Mouse (Mus musculus): ENCODE measurements at regions not wholly inside any gene's neighbourhood (a gene's known extent, or its start where the extent isn't known, plus 50 kb on each side); places are given as distances from the start of the nearest gene placed in this dataset.

- TF ChIP-seq CTCF (IDR thresholded peaks at IDR 0.05; ENCODE audit: low read depth) (no peak), EP300 (IDR thresholded peaks at IDR 0.05; ENCODE audit: low read depth) (no peak)
Observed at GRCm38 (mm10) chr3:52608086-52608426, 339.9 kb downstream of the Foxo1 start.

Measured in liver, postnatal 0 days (tissue).